ENCODE assay signal across 15 mouse cellular contexts in genomic region chr17:71264739-71265138, GRCm38 (mm10). TPM values are rescaled to one million over a fixed set of nuclear protein-coding genes. Genes with fewer than 3 reads are reported as not detected.
DNase-seq lines count a peak whose midpoint lies in the region; ATAC-seq and TF ChIP-seq lines count a peak whose summit lies in the region.
"Had no signal": no experiment of that assay in that cellular context is flagged by ENCODE, and none has a peak within 500 bp of the region (broad histone marks: within the 10 kb centered on the region; RNA-seq: fewer than 3 reads in every experiment).

No protein-coding gene starts in this region.

- 20% methylated on average over 4 of the region's 4 CpGs for WGBS in heart, postnatal 0 days
- WGBS in liver, embryonic 11.5 days = 30% methylated on average over 4 of the region's 4 CpGs
- 87% methylated on average over 4 of the region's 4 CpGs for WGBS in forebrain, embryonic 14.5 days

- peaks cover 32% of the 10 kb centered on the region for H3K4me1 ChIP-seq in heart, postnatal 0 days (ENCODE audit: control insufficient read depth, insufficient read depth)
- peaks cover 35 to 60% of the 10 kb centered on the region in 2 experiments for H3K4me1 ChIP-seq in MEL (ENCODE audit: control insufficient read depth in 1 of 2, insufficient read depth in 2 of 2, low read length in 2 of 2)
- peaks cover 75% of the 10 kb centered on the region for H3K4me1 ChIP-seq in liver, embryonic 11.5 days (replicated peaks; ENCODE audit: control insufficient read depth, insufficient read depth, low read length)
- no peaks in the 10 kb centered on the region for H3K4me1 ChIP-seq in forebrain, embryonic 14.5 days (ENCODE audit: control insufficient read depth, insufficient read depth, low read length)
- H3K4me1 ChIP-seq: hindbrain, embryonic 12.5 days; neural tube, embryonic 13.5 days had no signal

- H3K9ac ChIP-seq in heart, postnatal 0 days (replicated peaks; ENCODE audit: low read depth, low read length) = no peak overlapping the region
- peak overlapping the region; percentile 51 for H3K9ac ChIP-seq in MEL (ENCODE audit: control insufficient read depth, low read depth, low read length, poor library complexity, severe bottlenecking)
- H3K9ac ChIP-seq in liver, embryonic 11.5 days (ENCODE audit: low read depth, low read length) = peak overlapping the region; percentile 37; the same call in 1 of the 2 replicates
- no peak overlapping the region for H3K9ac ChIP-seq in forebrain, embryonic 14.5 days (ENCODE audit: low read length)
- H3K9ac ChIP-seq: hindbrain, embryonic 12.5 days; lung, embryonic 14.5 days; neural tube, embryonic 13.5 days had no signal

- H3K4me2 ChIP-seq in heart, postnatal 0 days (ENCODE audit: low read depth, low read length) = no peak overlapping the region
- H3K4me2 ChIP-seq in liver, embryonic 11.5 days = peak overlapping the region; percentile 36
- no peak overlapping the region for H3K4me2 ChIP-seq in forebrain, embryonic 14.5 days (ENCODE audit: low read length)
- H3K4me2 ChIP-seq: hindbrain, embryonic 12.5 days; lung, embryonic 14.5 days; neural tube, embryonic 13.5 days had no signal

- DNase-seq in heart, postnatal 0 days (ENCODE audit: low spot score) = no peak
- DNase-seq in heart, postnatal 25 days (ENCODE audit: low spot score) = no peak
- DNase-seq in MEL (ENCODE audit: low read depth, low spot score) = peak; percentile 96
- DNase-seq in liver, embryonic 11.5 days (ENCODE audit: low spot score) = no peak
- no peak for DNase-seq in forebrain, embryonic 14.5 days (ENCODE audit: low spot score)
- no peak for DNase-seq in gastrocnemius, postnatal 10 days
- DNase-seq: adrenal gland, postnatal 14 days; cerebellum, postnatal 36 days; gastrocnemius, postnatal 36 days; kidney, adult 11 months; lung, embryonic 14.5 days; midbrain, embryonic 14.5 days had no signal

- peaks cover 32% of the 10 kb centered on the region; the same call in 1 of the 2 replicates for H3K79me2 ChIP-seq in MEL (ENCODE audit: control insufficient read depth, insufficient read depth, low read length, poor library complexity)

- peak overlapping the region; percentile 11; the same call in 1 of the 2 replicates for H3K27ac ChIP-seq in heart, postnatal 0 days (ENCODE audit: low read depth)
- H3K27ac ChIP-seq in MEL (ENCODE audit: control insufficient read depth, low read depth, low read length) = peak overlapping the region; percentile 95
- H3K27ac ChIP-seq in liver, embryonic 11.5 days (ENCODE audit: low read depth, low read length) = peak overlapping the region; percentile 41
- no peak overlapping the region for H3K27ac ChIP-seq in forebrain, embryonic 14.5 days (ENCODE audit: low read depth, low read length)
- H3K27ac ChIP-seq: hindbrain, embryonic 12.5 days; neural tube, embryonic 13.5 days had no signal

- no peak for TF ChIP-seq CTCF in heart, postnatal 0 days (IDR thresholded peaks at IDR 0.05; ENCODE audit: low read depth)
- no peak for TF ChIP-seq CTCF in MEL (IDR thresholded peaks at IDR 0.05 in 2 of 3, conservative IDR thresholded peaks at IDR 0.05 in 1 of 3; ENCODE audit: control insufficient read depth in 1 of 3, insufficient read depth in 1 of 3, low read depth in 2 of 3, low read length in 3 of 3, poor library complexity in 1 of 3, severe bottlenecking in 1 of 3)

- no peak overlapping the region for H3K4me3 ChIP-seq in heart, postnatal 0 days (ENCODE audit: low read depth, low read length)
- H3K4me3 ChIP-seq in MEL (ENCODE audit: control insufficient read depth in 1 of 2, insufficient read depth in 1 of 2, low read depth in 2 of 2, low read length in 2 of 2) = no peak overlapping the region
- H3K4me3 ChIP-seq in liver, embryonic 11.5 days (ENCODE audit: low read depth, low read length) = 0 out of 2 replicates have a peak overlapping the region, but pooled peaks have one; percentile 3
- H3K4me3 ChIP-seq in forebrain, embryonic 14.5 days (ENCODE audit: low read depth, low read length) = no peak overlapping the region
- H3K4me3 ChIP-seq: hindbrain, embryonic 12.5 days; neural tube, embryonic 13.5 days had no signal

- intact Hi-C loops in heart, postnatal 25 days (cut with DNase I) = loop anchor here (5.0 kb wide), 1 partner anchor 523 kb away; no protein-coding TSS in a partner anchor

- no peaks in the 10 kb centered on the region for H3K27me3 ChIP-seq in heart, postnatal 0 days (ENCODE audit: control insufficient read depth, insufficient read depth, low read length)
- no peaks in the 10 kb centered on the region for H3K27me3 ChIP-seq in MEL (ENCODE audit: control insufficient read depth in 1 of 2, insufficient read depth in 2 of 2, low read length in 2 of 2)
- H3K27me3 ChIP-seq in liver, embryonic 11.5 days (replicated peaks; ENCODE audit: control insufficient read depth, insufficient read depth, low read length) = no peaks in the 10 kb centered on the region
- H3K27me3 ChIP-seq in forebrain, embryonic 14.5 days (replicated peaks; ENCODE audit: control insufficient read depth, insufficient read depth, low read length) = no peaks in the 10 kb centered on the region
- H3K27me3 ChIP-seq: hindbrain, embryonic 12.5 days; neural tube, embryonic 13.5 days had no signal

- H3K36me3 ChIP-seq in heart, postnatal 0 days (replicated peaks; ENCODE audit: control insufficient read depth, insufficient read depth, low read length) = no peaks in the 10 kb centered on the region
- peaks cover 0 to 53% of the 10 kb centered on the region in 2 experiments; a peak in 2 of 4 replicates for H3K36me3 ChIP-seq in MEL (ENCODE audit: control insufficient read depth in 1 of 2, insufficient read depth in 2 of 2, low read length in 2 of 2)
- no peaks in the 10 kb centered on the region for H3K36me3 ChIP-seq in liver, embryonic 11.5 days (ENCODE audit: control insufficient read depth, insufficient read depth, low read length)
- no peaks in the 10 kb centered on the region for H3K36me3 ChIP-seq in forebrain, embryonic 14.5 days (ENCODE audit: control insufficient read depth, insufficient read depth, low read length)
- H3K36me3 ChIP-seq: hindbrain, embryonic 12.5 days; neural tube, embryonic 13.5 days had no signal

- TF ChIP-seq POLR2A in MEL (IDR thresholded peaks at IDR 0.05; ENCODE audit: control insufficient read depth in 1 of 2, insufficient read depth in 1 of 2, low read depth in 1 of 2, low read length in 2 of 2, poor library complexity in 1 of 2) = 0 out of 4 replicates have a peak, but pooled peaks of 1 of the 2 experiments have one; percentile 36

- ATAC-seq in heart, postnatal 0 days (ENCODE audit: insufficient read depth, low read depth) = no peak
- ATAC-seq in liver, embryonic 11.5 days (replicated peaks; ENCODE audit: low FRiP score) = no peak
- ATAC-seq in megakaryocyte-erythroid progenitor cell, adult 5-6 weeks (replicated peaks; ENCODE audit: low FRiP score, low TSS enrichment, poor library complexity, severe bottlenecking) = peak; percentile 40
- ATAC-seq in forebrain, embryonic 14.5 days = no peak

- H3K9me3 ChIP-seq in heart, postnatal 0 days (replicated peaks; ENCODE audit: control insufficient read depth, low read length) = no peaks in the 10 kb centered on the region
- no peaks in the 10 kb centered on the region for H3K9me3 ChIP-seq in MEL (replicated peaks; ENCODE audit: insufficient read depth, low read length)
- no peaks in the 10 kb centered on the region for H3K9me3 ChIP-seq in liver, embryonic 11.5 days (ENCODE audit: control insufficient read depth, low read length)
- no peaks in the 10 kb centered on the region for H3K9me3 ChIP-seq in forebrain, embryonic 14.5 days (replicated peaks; ENCODE audit: control insufficient read depth, low read length)
- H3K9me3 ChIP-seq: hindbrain, embryonic 12.5 days; neural tube, embryonic 13.5 days had no signal

- no peak for TF ChIP-seq EP300 in heart, postnatal 0 days (IDR thresholded peaks at IDR 0.05; ENCODE audit: low read depth)
- TF ChIP-seq EP300 in MEL (IDR thresholded peaks at IDR 0.05; ENCODE audit: low read depth in 1 of 2, low read length in 2 of 2) = peak; percentile 98 to 100

- TF ChIP-seq RAD21 in MEL (IDR thresholded peaks at IDR 0.05; ENCODE audit: low read depth, low read length) = no peak

TF ChIP-seq in MEL, 35 proteins besides CTCF, POLR2A, EP300 and RAD21 (continues in another document):
- TF ChIP-seq ETS1 (IDR thresholded peaks at IDR 0.05; ENCODE audit: low read depth, low read length) = peak; percentile 94
- peak; percentile 77 for TF ChIP-seq MXI1 (IDR thresholded peaks at IDR 0.05; ENCODE audit: low read depth, low read length)
- peak; percentile 8; the same call in 1 of the 2 replicates for TF ChIP-seq SMC3 (IDR thresholded peaks at IDR 0.05; ENCODE audit: low read depth, low read length)
- peak; percentile 94 for TF ChIP-seq TCF12 (IDR thresholded peaks at IDR 0.05; ENCODE audit: low read depth, low read length)
- TF ChIP-seq ZMIZ1 (IDR thresholded peaks at IDR 0.05; ENCODE audit: low read depth, low read length) = no peak
- TF ChIP-seq HCFC1 (IDR thresholded peaks at IDR 0.05; ENCODE audit: low read depth, low read length) = no peak
- no peak; the same call in none of the 2 replicates for TF ChIP-seq JUND (IDR thresholded peaks at IDR 0.05; ENCODE audit: low read depth, low read length)
- TF ChIP-seq MAFK (IDR thresholded peaks at IDR 0.05; ENCODE audit: borderline replicate concordance, low read depth, low read length) = peak; percentile 70; the same call in 1 of the 2 replicates
- no peak for TF ChIP-seq USF2 (IDR thresholded peaks at IDR 0.05; ENCODE audit: borderline replicate concordance in 1 of 2, insufficient read depth in 1 of 2, low read depth in 1 of 2, low read length in 2 of 2)
- TF ChIP-seq NRF1 (IDR thresholded peaks at IDR 0.05; ENCODE audit: insufficient read depth, low read depth, low read length, poor library complexity, severe bottlenecking) = no peak
- no peak for TF ChIP-seq UBTF (IDR thresholded peaks at IDR 0.05; ENCODE audit: borderline replicate concordance, insufficient read depth, low read depth, low read length)
- TF ChIP-seq CHD2 (IDR thresholded peaks at IDR 0.05; ENCODE audit: low read length) = no peak; the same call in 1 of the 2 replicates

RNA-seq across cellular contexts. Expression of gene Emilin2, which starts 47.0 kb away (rescaled TPM):
- total RNA-seq in heart, postnatal 0 days (2014; rRNA removed; ENCODE audit: low replicate concordance) = 86.4 and 107 TPM in 2 replicates
- polyA plus RNA-seq in heart, postnatal 0 days (2015; fragmentation: Nextera tagmentation; extraction: Ambion mirVana) = 58.5 and 65.3 TPM in 2 replicates
- total RNA-seq in heart, postnatal 25 days (2021) = 10 to 100 TPM; 64.3 to 73.1 TPM
- 76.6 and 92.6 TPM in 2 replicates for total RNA-seq in MEL (2012; rRNA removed)
- 10 to 100 TPM; 37.4 to 95.5 TPM for polyA plus RNA-seq in MEL (2012; ENCODE audit: insufficient read depth in 1 of 2, insufficient read length in 2 of 2, low read depth in 1 of 2, low replicate concordance in 2 of 2, missing spikeins in 1 of 2)
- polyA plus RNA-seq in liver, embryonic 11.5 days (2014; fragmentation: Nextera tagmentation; extraction: Ambion mirVana) = 31.3 and 33.4 TPM in 2 replicates
- 52.0 and 57.5 TPM in 2 replicates for total RNA-seq in megakaryocyte-erythroid progenitor cell, adult 5-6 weeks (2014; fragmentation: Nextera tagmentation)
- total RNA-seq in megakaryocyte-erythroid progenitor cell, adult 5-6 weeks (2017) = 55.2 and 63.8 TPM in 2 replicates
- 0.72 and 0.80 TPM in 2 replicates for polyA plus RNA-seq in forebrain, embryonic 14.5 days (2014; fragmentation: Nextera tagmentation; extraction: Ambion mirVana)
- total RNA-seq in gastrocnemius, postnatal 10 days (2021) = 10 to 100 TPM; 31.9 to 39.2 TPM

Comparison
In these comparisons a context has a peak if more than half of its experiments do, and no peak if none do; other contexts are left out.
1. H3K9ac ChIP-seq: peak in MEL (single experiment) and liver, embryonic 11.5 days (single experiment); none in heart, postnatal 0 days (single experiment) and forebrain, embryonic 14.5 days (single experiment).